Mouse (Mus musculus): ENCODE results near the gene Arglu1. TPM values are rescaled to one million over a fixed set of nuclear protein-coding genes. Genes with fewer than 3 reads are reported as not detected.

The Arglu1 gene
- polyA plus RNA-seq, 1 experiment from 2014 or later, result 87.2 TPM

DNA sequence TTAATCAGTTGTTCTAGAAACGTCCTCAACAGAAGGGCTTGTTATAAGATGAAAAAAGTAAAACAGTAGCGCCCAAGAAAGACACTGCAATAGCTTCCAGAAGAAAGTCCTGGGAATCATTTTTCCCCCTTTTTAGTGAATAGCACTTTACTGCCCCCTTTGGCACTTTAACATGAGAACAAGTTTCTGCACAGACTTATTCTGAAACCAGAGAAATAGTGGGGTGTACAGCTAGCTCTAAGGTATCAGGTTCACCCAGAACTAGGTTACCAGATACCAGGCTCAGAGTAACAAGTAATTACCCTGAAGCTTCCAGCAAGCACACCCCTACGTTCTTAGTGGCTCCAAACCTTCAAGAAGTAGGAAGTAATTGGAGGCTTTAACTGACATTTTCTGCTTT lies 43.0 kb downstream of the Arglu1 start:
- H3K4me1 ChIP-seq (replicated peaks; ENCODE audit: control insufficient read depth, insufficient read depth, low read length), result no peaks in the 10 kb centered on the region
- H3K27ac ChIP-seq (ENCODE audit: low read depth, low read length), result no peak overlapping the region
- H3K27me3 ChIP-seq (replicated peaks; ENCODE audit: control insufficient read depth, insufficient read depth, low read length), result no peaks in the 10 kb centered on the region
- ATAC-seq (replicated peaks; ENCODE audit: low FRiP score) (no peak), DNase-seq (ENCODE audit: low spot score) (no peak)
- 73% methylated on average over 3 of the region's 3 CpGs for WGBS
- no peak overlapping the region for H3K4me2 ChIP-seq
- H3K36me3 ChIP-seq (ENCODE audit: control insufficient read depth, insufficient read depth, low read length), result no peaks in the 10 kb centered on the region
- H3K9me3 ChIP-seq (ENCODE audit: control insufficient read depth, low read length), result no peaks in the 10 kb centered on the region
- H3K9ac ChIP-seq (ENCODE audit: low read depth, low read length), result no peak overlapping the region
- H3K4me3 ChIP-seq (ENCODE audit: low read depth, low read length), result no peak overlapping the region

- no peak for DNase-seq (ENCODE audit: low spot score)
- Histone ChIP-seq H3K36me3 (ENCODE audit: control insufficient read depth, insufficient read depth, low read length) (no peaks in the 10 kb centered on the region), H3K27me3 (replicated peaks; ENCODE audit: control insufficient read depth, insufficient read depth, low read length) (no peaks in the 10 kb centered on the region), H3K4me3 (ENCODE audit: low read depth, low read length) (no peak overlapping the region), H3K4me2 (no peak overlapping the region), H3K4me1 (replicated peaks; ENCODE audit: control insufficient read depth, insufficient read depth, low read length) (no peaks in the 10 kb centered on the region), H3K9me3 (ENCODE audit: control insufficient read depth, low read length) (no peaks in the 10 kb centered on the region), H3K27ac (ENCODE audit: low read depth, low read length) (no peak overlapping the region), H3K9ac (ENCODE audit: low read depth, low read length) (no peak overlapping the region)
- WGBS, result 83% methylated on average over 11 of the region's 11 CpGs
- ATAC-seq (replicated peaks; ENCODE audit: low FRiP score), result no peak
These were observed 46.0 kb downstream of the Arglu1 start for GRCm38 (mm10) chr8:8644160-8644915.

DNA sequence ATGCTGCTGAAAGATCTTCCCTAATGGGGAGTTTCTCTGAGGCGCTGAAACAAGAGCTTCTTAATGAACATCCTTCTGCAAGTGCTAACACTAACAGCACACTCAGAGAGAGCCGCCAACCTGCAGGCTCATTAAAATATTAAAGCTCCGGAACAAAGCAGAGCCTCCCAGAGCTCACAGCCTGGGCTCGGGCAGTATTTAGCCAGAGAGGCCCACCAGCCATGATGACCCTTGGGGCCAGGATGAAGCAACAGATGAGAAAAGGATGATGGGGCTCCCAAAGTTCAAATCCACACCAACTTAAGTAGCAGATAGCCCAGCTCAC lies 50.1 kb downstream of the Arglu1 start:
- Histone ChIP-seq H3K4me2 (no peak overlapping the region), H3K4me3 (ENCODE audit: low read depth, low read length) (no peak overlapping the region), H3K9me3 (ENCODE audit: control insufficient read depth, low read length) (no peaks in the 10 kb centered on the region), H3K36me3 (ENCODE audit: control insufficient read depth, insufficient read depth, low read length) (no peaks in the 10 kb centered on the region), H3K27me3 (replicated peaks; ENCODE audit: control insufficient read depth, insufficient read depth, low read length) (no peaks in the 10 kb centered on the region), H3K27ac (ENCODE audit: low read depth, low read length) (no peak overlapping the region), H3K4me1 (replicated peaks; ENCODE audit: control insufficient read depth, insufficient read depth, low read length) (no peaks in the 10 kb centered on the region), H3K9ac (ENCODE audit: low read depth, low read length) (no peak overlapping the region)
- ATAC-seq (replicated peaks; ENCODE audit: low FRiP score) (no peak), DNase-seq (ENCODE audit: low spot score) (no peak)
- 42% methylated on average over 4 of the region's 4 CpGs for WGBS

DNA sequence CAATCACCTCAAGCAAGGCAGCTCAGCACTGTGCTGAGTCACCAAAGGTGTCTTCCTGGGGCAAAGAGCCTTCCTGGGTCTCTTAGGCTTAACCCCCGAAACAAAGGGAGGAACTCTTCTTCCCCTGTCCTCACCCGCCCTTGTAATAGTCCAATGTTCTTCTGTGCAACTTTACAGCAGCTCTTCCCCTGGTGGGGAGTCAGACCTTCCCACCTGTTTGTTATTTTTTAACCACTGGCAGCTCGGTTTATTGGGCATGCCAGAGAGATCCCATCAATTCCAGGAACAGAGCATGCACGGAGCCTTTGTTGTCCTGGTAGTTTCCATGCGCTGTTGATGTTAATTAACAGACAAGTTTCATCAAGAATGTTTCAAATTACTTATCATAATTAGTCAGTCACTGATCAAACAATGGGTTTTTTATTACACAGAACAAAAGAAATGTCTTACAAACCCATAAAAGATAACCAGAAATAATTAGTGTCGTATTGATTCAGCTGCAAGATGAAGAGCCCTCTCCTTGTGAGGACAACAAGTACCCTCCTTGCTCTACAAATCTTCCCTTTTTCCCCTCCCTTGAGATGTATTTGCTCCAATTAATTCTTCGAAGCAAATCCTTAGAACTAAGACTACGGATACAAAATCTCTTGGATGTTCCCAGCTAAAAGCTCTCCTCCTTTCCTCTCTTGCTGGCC lies 50.6 kb downstream of the Arglu1 start:
- H3K27me3 ChIP-seq (replicated peaks; ENCODE audit: control insufficient read depth, insufficient read depth, low read length), result no peaks in the 10 kb centered on the region
- DNase-seq (ENCODE audit: low spot score) (no peak), ATAC-seq (replicated peaks; ENCODE audit: low FRiP score) (no peak)
- 65% methylated on average over 8 of the region's 8 CpGs for WGBS
- H3K9ac ChIP-seq (ENCODE audit: low read depth, low read length), result no peak overlapping the region
- no peaks in the 10 kb centered on the region for H3K4me1 ChIP-seq (replicated peaks; ENCODE audit: control insufficient read depth, insufficient read depth, low read length)
- H3K4me2 ChIP-seq, result no peak overlapping the region
- H3K4me3 ChIP-seq (ENCODE audit: low read depth, low read length), result no peak overlapping the region
- H3K36me3 ChIP-seq (ENCODE audit: control insufficient read depth, insufficient read depth, low read length), result no peaks in the 10 kb centered on the region
- no peak overlapping the region for H3K27ac ChIP-seq (ENCODE audit: low read depth, low read length)
- H3K9me3 ChIP-seq (ENCODE audit: control insufficient read depth, low read length), result no peaks in the 10 kb centered on the region

GRCm38 (mm10) chr8:8631394-8631793 lies 58.9 kb downstream of the Arglu1 start:
- ATAC-seq (replicated peaks; ENCODE audit: low FRiP score) (no peak), DNase-seq (ENCODE audit: low spot score) (no peak)
- H3K9me3 ChIP-seq (ENCODE audit: control insufficient read depth, low read length), result no peaks in the 10 kb centered on the region
- H3K36me3 ChIP-seq (ENCODE audit: control insufficient read depth, insufficient read depth, low read length), result no peaks in the 10 kb centered on the region
- WGBS, result 81% methylated on average over 7 of the region's 7 CpGs
- no peak overlapping the region for H3K4me3 ChIP-seq (ENCODE audit: low read depth, low read length)
- no peaks in the 10 kb centered on the region for H3K4me1 ChIP-seq (replicated peaks; ENCODE audit: control insufficient read depth, insufficient read depth, low read length)
- no peaks in the 10 kb centered on the region for H3K27me3 ChIP-seq (replicated peaks; ENCODE audit: control insufficient read depth, insufficient read depth, low read length)
- no peak overlapping the region for H3K9ac ChIP-seq (ENCODE audit: low read depth, low read length)
- no peak overlapping the region for H3K4me2 ChIP-seq
- no peak overlapping the region for H3K27ac ChIP-seq (ENCODE audit: low read depth, low read length)

- H3K27me3 ChIP-seq (replicated peaks; ENCODE audit: control insufficient read depth, insufficient read depth, low read length), result no peaks in the 10 kb centered on the region
- H3K27ac ChIP-seq (ENCODE audit: low read depth, low read length), result no peak overlapping the region
- WGBS, result 65% methylated on average over 7 of the region's 7 CpGs
- ATAC-seq (replicated peaks; ENCODE audit: low FRiP score), result no peak
- no peaks in the 10 kb centered on the region for H3K9me3 ChIP-seq (ENCODE audit: control insufficient read depth, low read length)
- no peak overlapping the region for H3K9ac ChIP-seq (ENCODE audit: low read depth, low read length)
- H3K36me3 ChIP-seq (ENCODE audit: control insufficient read depth, insufficient read depth, low read length), result no peaks in the 10 kb centered on the region
- no peak for DNase-seq (ENCODE audit: low spot score)
- H3K4me2 ChIP-seq, result no peak overlapping the region
- no peaks in the 10 kb centered on the region for H3K4me1 ChIP-seq (replicated peaks; ENCODE audit: control insufficient read depth, insufficient read depth, low read length)
- no peak overlapping the region for H3K4me3 ChIP-seq (ENCODE audit: low read depth, low read length)
These were observed 66.3 kb downstream of the Arglu1 start for GRCm38 (mm10) chr8:8624017-8624416.

DNA sequence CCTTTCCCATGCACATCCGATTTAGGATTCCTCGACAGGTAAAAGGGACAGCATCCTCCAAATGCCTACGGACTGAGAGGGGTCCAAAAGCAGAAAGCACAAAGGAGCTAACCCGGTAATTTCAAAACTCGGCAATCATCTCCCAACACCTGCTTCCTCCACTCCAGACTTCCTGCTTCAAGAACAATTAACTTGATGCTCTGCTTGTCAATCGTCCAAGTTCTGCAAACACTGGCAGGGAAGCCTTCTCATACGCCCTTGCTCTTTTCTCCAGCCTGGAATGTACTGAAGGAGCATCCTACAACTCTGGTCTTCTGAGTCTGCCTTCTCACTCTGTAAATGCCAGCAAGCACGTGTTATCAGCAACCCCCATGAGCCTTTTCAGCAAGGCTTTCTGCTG lies 66.8 kb downstream of the Arglu1 start:
- no peak for ATAC-seq (replicated peaks; ENCODE audit: low FRiP score)
- no peak overlapping the region for H3K4me3 ChIP-seq (ENCODE audit: low read depth, low read length)
- no peak overlapping the region for H3K9ac ChIP-seq (ENCODE audit: low read depth, low read length)
- WGBS, result 44% methylated on average over 8 of the region's 8 CpGs
- H3K27me3 ChIP-seq (replicated peaks; ENCODE audit: control insufficient read depth, insufficient read depth, low read length), result no peaks in the 10 kb centered on the region
- no peaks in the 10 kb centered on the region for H3K36me3 ChIP-seq (ENCODE audit: control insufficient read depth, insufficient read depth, low read length)
- no peak overlapping the region for H3K4me2 ChIP-seq
- no peaks in the 10 kb centered on the region for H3K4me1 ChIP-seq (replicated peaks; ENCODE audit: control insufficient read depth, insufficient read depth, low read length)
- H3K27ac ChIP-seq (ENCODE audit: low read depth, low read length), result no peak overlapping the region
- no peak for DNase-seq (ENCODE audit: low spot score)
- no peaks in the 10 kb centered on the region for H3K9me3 ChIP-seq (ENCODE audit: control insufficient read depth, low read length)

DNA sequence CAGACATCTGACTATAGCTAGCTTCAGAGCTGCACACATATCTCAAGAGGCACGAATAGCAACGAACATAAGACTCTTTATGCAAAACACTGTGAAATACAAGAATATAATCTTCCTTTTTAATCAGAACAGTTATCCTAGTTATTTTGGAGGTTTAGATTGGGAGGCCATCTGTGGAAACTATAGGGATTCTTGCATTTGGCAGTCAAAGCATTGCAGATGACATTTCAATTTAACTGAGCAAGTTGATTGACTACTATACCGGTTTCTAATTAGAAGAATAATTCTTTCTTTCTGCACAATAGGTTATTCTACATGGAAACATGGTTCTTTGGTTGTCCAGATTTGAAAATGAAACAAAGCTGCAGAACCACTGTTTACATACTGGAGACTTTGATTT lies 67.8 kb downstream of the Arglu1 start:
- Histone ChIP-seq H3K27ac (ENCODE audit: low read depth, low read length) (no peak overlapping the region), H3K36me3 (ENCODE audit: control insufficient read depth, insufficient read depth, low read length) (no peaks in the 10 kb centered on the region), H3K9ac (ENCODE audit: low read depth, low read length) (no peak overlapping the region), H3K27me3 (replicated peaks; ENCODE audit: control insufficient read depth, insufficient read depth, low read length) (no peaks in the 10 kb centered on the region), H3K9me3 (ENCODE audit: control insufficient read depth, low read length) (no peaks in the 10 kb centered on the region), H3K4me1 (replicated peaks; ENCODE audit: control insufficient read depth, insufficient read depth, low read length) (no peaks in the 10 kb centered on the region), H3K4me3 (ENCODE audit: low read depth, low read length) (no peak overlapping the region), H3K4me2 (no peak overlapping the region)
- ATAC-seq (replicated peaks; ENCODE audit: low FRiP score), result no peak
- no peak for DNase-seq (ENCODE audit: low spot score)
- WGBS, result 92% methylated on average over 3 of the region's 3 CpGs

DNA sequence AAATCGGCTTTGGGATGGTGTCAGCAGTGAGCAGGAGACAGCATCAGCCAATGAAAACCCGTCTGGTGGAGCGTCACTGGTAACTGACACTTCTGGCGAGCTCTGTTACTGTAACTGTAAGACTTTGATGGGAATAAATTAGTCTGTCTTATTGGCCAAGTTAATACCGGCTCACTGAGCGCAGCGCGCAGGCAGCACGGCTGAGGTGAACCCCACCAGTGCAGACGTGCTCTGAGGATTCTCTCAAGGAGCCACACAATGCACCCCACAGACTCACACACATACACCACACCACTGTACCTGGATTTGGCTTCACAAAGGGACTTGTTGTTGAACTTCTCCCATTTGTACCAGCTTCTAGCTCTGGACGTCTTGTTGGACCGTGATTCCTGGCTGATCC lies 68.3 kb downstream of the Arglu1 start:
- H3K36me3 ChIP-seq (ENCODE audit: control insufficient read depth, insufficient read depth, low read length), result no peaks in the 10 kb centered on the region

More for the DNA sequence above, 68.3 kb downstream of the Arglu1 start:
- Histone ChIP-seq H3K4me3 (ENCODE audit: low read depth, low read length) (no peak overlapping the region), H3K27me3 (replicated peaks; ENCODE audit: control insufficient read depth, insufficient read depth, low read length) (no peaks in the 10 kb centered on the region), H3K4me2 (no peak overlapping the region), H3K27ac (ENCODE audit: low read depth, low read length) (no peak overlapping the region), H3K4me1 (replicated peaks; ENCODE audit: control insufficient read depth, insufficient read depth, low read length) (no peaks in the 10 kb centered on the region), H3K9ac (ENCODE audit: low read depth, low read length) (no peak overlapping the region), H3K9me3 (ENCODE audit: control insufficient read depth, low read length) (no peaks in the 10 kb centered on the region)
- WGBS, result 88% methylated on average over 12 of the region's 12 CpGs
- DNase-seq (ENCODE audit: low spot score), result no peak
- ATAC-seq (replicated peaks; ENCODE audit: low FRiP score), result no peak

Data from liver, embryonic 11.5 days (tissue).